Mouse (Mus musculus): ENCODE measurements at regions not wholly inside any gene's neighbourhood (a gene's known extent, or its start where the extent isn't known, plus 50 kb on each side); places are given as distances from the start of the nearest gene placed in this dataset.

- TF ChIP-seq POLR2A (IDR thresholded peaks at IDR 0.05; ENCODE audit: low read depth, low read length) = no peak
- no peak for TF ChIP-seq CTCF (IDR thresholded peaks at IDR 0.05; ENCODE audit: extremely low read depth, insufficient read depth, insufficient read length, insufficient replicate concordance)
Observed at GRCm38 (mm10) chr15:62169591-62170019, 1246.8 kb upstream of the A1bg start.

Data from spleen, adult 2 months (tissue).